Mouse (Mus musculus) G1E (cell line): Measurements from ENCODE around the gene Fam78b. TPM values are rescaled to one million over a fixed set of nuclear protein-coding genes. Genes with fewer than 3 reads are reported as not detected.

ENCODE experiments used
- ATAC-seq: 2 replicates; pipeline ENCODE4 v1.8.0; 2016; ENCODE audit warnings: mild to moderate bottlenecking; ENCODE audit not compliant: insufficient number of reproducible peaks, poor library complexity, low FRiP score, severe bottlenecking; ENCODE audit errors: extremely low read depth
- DNase-seq: peaks from one replicate; pipeline ENCODE4 v3.0.0; 2012; ENCODE audit warnings: low spot score
- H3K27me3 ChIP-seq: 2 replicates; pipeline ENCODE4 v1.6.1; 2012; ENCODE audit warnings: mild to moderate bottlenecking, low read length, inconsistent platforms; ENCODE audit not compliant: insufficient read depth
- H3K36me3 ChIP-seq: replicated peaks from 2 replicates; pipeline ENCODE3; 2012; ENCODE audit warnings: mild to moderate bottlenecking, inconsistent platforms
- H3K4me1 ChIP-seq: 2 replicates; pipeline ENCODE4 v1.6.1; 2012; ENCODE audit warnings: low read depth, low read length, inconsistent platforms, mixed read lengths; ENCODE audit not compliant: insufficient read depth
- H3K4me3 ChIP-seq: 2 replicates; pipeline ENCODE4 v1.5.1; 2012; ENCODE audit warnings: low read depth, mild to moderate bottlenecking, inconsistent platforms, low read length, moderate library complexity, mixed read lengths
- H3K9me3 ChIP-seq: replicated peaks from 2 replicates; pipeline ENCODE4 v1.6.1; 2012; ENCODE audit warnings: inconsistent platforms
- CTCF ChIP-seq: IDR thresholded peaks from 2 replicates; pipeline ENCODE4 v1.5.1; 2012; ENCODE audit warnings: low read depth, low read length, inconsistent platforms, mixed read lengths
- GATA1 ChIP-seq: IDR thresholded peaks from 2 replicates; pipeline ENCODE4 v1.6.1; 2012; ENCODE audit warnings: borderline replicate concordance, low read length, inconsistent platforms, mixed read lengths
- GATA2 ChIP-seq: IDR thresholded peaks from 2 replicates; pipeline ENCODE4 v1.6.1; 2012; ENCODE audit warnings: low read depth, low read length, inconsistent platforms, borderline replicate concordance
- POLR2AphosphoS5 ChIP-seq: IDR thresholded peaks from 2 replicates; pipeline ENCODE4 v1.6.1; 2012; ENCODE audit warnings: low read depth, low read length, inconsistent platforms; ENCODE audit not compliant: insufficient replicate concordance
- TAL1 ChIP-seq: conservative IDR thresholded peaks from 2 replicates; pipeline ENCODE4 v1.6.1; 2012; ENCODE audit warnings: low read depth, low read length, inconsistent platforms, mixed read lengths
- polyA plus RNA-seq: library from polyadenylated mRNA; stranded (reverse); fragments of >175 nt; gene quantifications from 2 replicates; pipeline ENCODE4 v1.2.3, GENCODE M21; 2012
- total RNA-seq, 2 experiments: library from RNA; stranded (forward) in 1 of 2; stranded (reverse) in 1 of 2; fragments of 200-1000 nt in 1 of 2; fragments of >200 nt in 1 of 2; fragmentation: Nextera tagmentation in 1 of 2; gene quantifications; 2 replicates each; pipeline ENCODE4 v1.2.3; 2014 to 2017

Fam78b gene
- total and polyA plus RNA-seq, 3 experiments, result 0.11 TPM; not detected in 2

DNA sequence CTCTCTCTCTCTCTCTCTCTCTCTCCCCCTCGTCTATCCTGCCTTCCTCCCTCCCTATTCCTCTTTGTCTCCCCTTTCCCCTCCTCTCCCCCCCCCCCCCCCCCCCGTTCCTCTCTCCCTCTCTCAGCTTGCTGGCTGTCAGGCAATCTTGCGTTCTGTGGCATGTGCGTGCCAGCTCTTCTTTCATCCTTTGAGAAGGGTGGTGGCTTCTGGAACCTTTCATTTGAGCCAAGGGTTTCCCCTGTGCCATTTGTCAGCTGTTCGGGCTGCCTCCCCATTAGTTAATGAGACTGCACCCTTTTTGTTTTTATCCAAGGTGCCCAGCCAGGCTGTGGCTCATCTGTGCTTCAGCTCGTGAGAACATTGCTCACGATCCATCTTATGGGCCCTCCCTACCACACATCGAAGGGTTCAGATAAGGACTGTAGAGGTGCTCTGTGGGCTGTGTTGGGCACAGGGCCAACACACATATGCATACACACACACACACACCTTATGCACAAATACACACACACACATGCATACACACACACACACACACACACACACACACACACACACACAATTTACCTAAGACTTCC lies 21.4 kb downstream of the Fam78b start:
- no peak for DNase-seq
- H3K36me3 ChIP-seq, result no peaks in the 10 kb centered on the region
- no peak overlapping the region for H3K4me3 ChIP-seq
- TF ChIP-seq GATA2, result no peak
- no peak for TF ChIP-seq POLR2AphosphoS5
- TF ChIP-seq TAL1, result no peak
- TF ChIP-seq GATA1, result no peak
- TF ChIP-seq CTCF, result no peak
- ATAC-seq, result no peak
- H3K4me1 ChIP-seq, result no peaks in the 10 kb centered on the region
- no peaks in the 10 kb centered on the region for H3K27me3 ChIP-seq
- peaks cover 72% of the 10 kb centered on the region for H3K9me3 ChIP-seq

DNA sequence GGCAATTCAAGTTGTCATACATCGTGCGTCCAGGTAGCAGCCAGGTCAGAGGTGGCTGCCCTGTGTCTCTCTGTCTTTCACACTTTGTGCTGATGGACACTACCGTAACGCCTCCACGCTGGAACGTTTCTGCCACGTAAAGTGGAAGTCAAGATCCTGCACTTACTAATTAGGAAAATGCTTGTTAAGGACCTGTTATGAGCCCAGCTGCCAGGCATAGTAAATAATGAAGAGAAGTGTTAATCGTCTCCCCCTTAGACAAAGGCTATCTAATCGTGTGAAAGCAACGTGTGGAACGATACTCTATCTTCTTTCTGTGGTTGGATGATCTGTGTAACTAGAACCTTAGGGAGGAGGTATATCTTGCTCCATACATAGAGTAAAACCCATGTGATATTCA lies 22.6 kb downstream of the Fam78b start:
- H3K4me3 ChIP-seq, result no peak overlapping the region
- no peaks in the 10 kb centered on the region for H3K36me3 ChIP-seq
- no peaks in the 10 kb centered on the region for H3K27me3 ChIP-seq
- DNase-seq (no peak), ATAC-seq (no peak)
- H3K9me3 ChIP-seq, result peaks cover 70% of the 10 kb centered on the region
- no peak for TF ChIP-seq TAL1
- TF ChIP-seq POLR2AphosphoS5, result no peak
- TF ChIP-seq GATA1, result no peak
- TF ChIP-seq GATA2, result no peak
- TF ChIP-seq CTCF, result no peak
- H3K4me1 ChIP-seq, result no peaks in the 10 kb centered on the region

DNA sequence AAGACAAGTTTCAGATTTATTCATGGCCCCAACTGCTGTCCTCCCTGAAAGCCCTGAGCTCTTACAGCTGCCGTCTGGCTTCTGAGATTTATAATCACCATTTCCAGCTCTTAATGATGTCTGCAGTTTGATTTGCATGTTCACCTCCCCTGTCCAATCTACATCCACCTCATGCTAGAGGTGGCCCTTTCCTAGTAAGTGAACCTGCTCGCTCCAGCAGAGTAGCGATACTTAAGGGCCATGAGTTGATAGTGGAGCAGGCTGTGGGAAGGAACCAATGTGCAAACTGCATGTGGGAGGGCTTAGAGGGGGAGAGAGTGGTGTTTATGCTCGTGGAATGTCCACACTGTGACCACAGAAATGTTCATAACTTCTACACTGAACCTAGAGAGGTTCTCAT lies 23.7 kb downstream of the Fam78b start:
- peaks cover 66% of the 10 kb centered on the region for H3K9me3 ChIP-seq
- ATAC-seq (no peak), DNase-seq (no peak)
- no peak overlapping the region for H3K4me3 ChIP-seq
- H3K27me3 ChIP-seq, result no peaks in the 10 kb centered on the region
- no peaks in the 10 kb centered on the region for H3K4me1 ChIP-seq
- no peak for TF ChIP-seq TAL1
- no peaks in the 10 kb centered on the region for H3K36me3 ChIP-seq

DNA sequence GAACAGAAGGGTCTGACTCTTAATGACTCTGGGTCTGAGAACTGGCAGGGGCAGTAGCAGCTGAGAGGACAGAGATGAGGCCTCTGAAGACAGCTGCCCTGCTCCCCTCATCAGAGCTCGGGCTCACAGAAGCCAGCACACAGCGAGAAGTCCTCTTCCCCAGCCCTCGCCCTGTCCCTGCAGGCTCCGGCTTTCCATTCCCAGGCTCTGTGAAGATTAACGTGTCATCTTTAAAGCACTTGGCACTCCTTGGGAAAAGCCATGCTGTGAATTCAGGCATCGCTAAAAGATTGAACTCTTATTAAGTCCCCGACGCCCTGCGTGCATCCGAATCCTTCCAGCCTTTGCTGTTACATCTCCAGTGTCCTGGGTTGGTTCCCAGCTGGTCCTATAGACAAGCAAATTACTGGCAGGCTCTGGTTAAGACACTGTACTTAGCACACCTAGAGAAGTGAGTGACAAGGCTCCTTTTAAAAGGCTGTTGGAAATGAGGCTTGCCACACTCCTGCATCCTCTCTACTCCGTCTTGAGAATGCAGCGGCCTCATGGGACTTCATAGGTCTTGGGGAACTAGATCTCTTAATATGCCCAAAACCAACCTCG lies 30.9 kb downstream of the Fam78b start:
- H3K27me3 ChIP-seq, result no peaks in the 10 kb centered on the region
- H3K36me3 ChIP-seq, result no peaks in the 10 kb centered on the region
- no peak overlapping the region for H3K4me3 ChIP-seq
- DNase-seq, result no peak
- H3K4me1 ChIP-seq, result no peaks in the 10 kb centered on the region
- H3K9me3 ChIP-seq, result peaks cover 61% of the 10 kb centered on the region
- no peak for ATAC-seq
- TF ChIP-seq POLR2AphosphoS5, result no peak
- no peak for TF ChIP-seq TAL1
- TF ChIP-seq GATA2, result no peak
- TF ChIP-seq CTCF, result no peak
- no peak for TF ChIP-seq GATA1

DNA sequence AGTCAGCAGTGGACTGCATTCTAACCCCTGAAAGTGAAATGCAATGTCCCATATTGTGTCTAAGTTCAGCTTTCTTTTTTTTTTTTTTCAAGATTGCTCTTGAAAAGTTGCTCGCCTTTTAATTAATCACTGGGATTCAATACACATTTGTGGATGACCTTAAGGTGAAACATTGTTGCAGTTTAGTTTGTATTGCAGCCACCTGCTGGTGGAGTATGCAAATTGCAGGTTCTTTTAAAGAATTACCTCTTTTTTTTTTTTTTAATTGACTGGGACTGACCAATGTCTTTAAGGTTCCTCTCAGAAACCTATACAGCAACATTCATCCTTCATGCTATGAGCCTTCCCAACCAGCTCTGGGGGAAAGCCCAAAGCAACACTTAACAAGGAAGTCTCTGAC lies 33.2 kb downstream of the Fam78b start:
- Histone ChIP-seq H3K27me3 (no peaks in the 10 kb centered on the region), H3K4me3 (no peak overlapping the region), H3K36me3 (no peaks in the 10 kb centered on the region), H3K9me3 (peaks cover 64% of the 10 kb centered on the region), H3K4me1 (no peaks in the 10 kb centered on the region)
- TF ChIP-seq POLR2AphosphoS5, result no peak
- no peak for TF ChIP-seq TAL1
- TF ChIP-seq GATA1, result no peak
- TF ChIP-seq GATA2, result no peak
- no peak for TF ChIP-seq CTCF
- no peak for DNase-seq
- ATAC-seq, result no peak

DNA sequence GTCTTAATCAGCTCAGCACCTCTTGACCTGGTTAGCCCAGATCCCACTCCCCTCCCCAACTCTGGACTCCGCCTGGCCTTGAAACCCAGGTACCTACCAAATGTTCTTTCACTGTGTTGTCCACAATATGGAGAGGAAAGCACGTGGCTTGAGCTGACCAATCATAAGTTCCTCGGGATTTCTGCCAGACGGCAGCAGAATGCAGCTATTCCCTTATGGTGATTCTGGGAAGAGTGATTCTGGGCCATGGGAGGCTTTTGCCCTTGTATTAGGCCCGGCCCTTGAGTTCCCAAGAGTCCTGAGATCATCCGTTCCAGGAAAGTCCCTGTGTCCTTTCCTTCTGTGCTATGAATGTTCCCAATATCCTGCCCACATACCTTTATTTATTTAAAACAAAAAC lies 41.3 kb downstream of the Fam78b start:
- TF ChIP-seq POLR2AphosphoS5 (no peak), GATA1 (no peak), CTCF (no peak), GATA2 (no peak)
- Histone ChIP-seq H3K4me3 (no peak overlapping the region), H3K4me1 (no peaks in the 10 kb centered on the region), H3K9me3 (peaks cover 79% of the 10 kb centered on the region), H3K36me3 (no peaks in the 10 kb centered on the region), H3K27me3 (no peaks in the 10 kb centered on the region)
- no peak for ATAC-seq
- DNase-seq, result no peak
